Mouse (Mus musculus) T-helper 2 cell (primary cell): ENCODE data around the gene Cybc1.

Source experiments
- in situ Hi-C: fragments of 300-600 bp; cut with MboI, MseI; formaldehyde crosslinking; loops from one replicate; pipeline ENCODE4 v1.15.1; 2025; ENCODE audit warnings: high pct_unique_total_duplicates

Cybc1 gene

DNA sequence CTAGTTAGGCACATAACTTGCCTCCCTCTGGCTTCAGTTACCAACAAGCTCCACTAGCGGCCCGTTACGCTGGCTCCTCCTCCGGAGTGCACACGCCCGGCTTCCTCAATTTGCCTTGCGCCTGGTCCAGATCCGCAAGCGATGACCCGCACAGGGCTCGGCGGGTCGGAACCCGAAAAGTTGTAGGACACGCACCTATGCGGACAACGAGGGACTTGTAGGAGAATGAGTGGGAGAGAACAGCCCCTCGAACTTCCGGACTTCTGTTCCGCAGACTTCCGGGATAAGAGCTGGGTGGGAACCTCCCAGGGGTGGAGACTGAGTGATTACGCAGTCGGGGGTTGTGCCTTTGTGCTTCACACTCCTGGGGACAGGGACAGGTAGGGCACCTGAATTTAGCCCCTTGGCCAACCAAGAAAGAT is at the start of gene Cybc1:
Gene Cybc1 (minus strand): TSS at position 305 of the 422 bp plus-strand sequence.
- in situ Hi-C loops = no loop called here

DNA sequence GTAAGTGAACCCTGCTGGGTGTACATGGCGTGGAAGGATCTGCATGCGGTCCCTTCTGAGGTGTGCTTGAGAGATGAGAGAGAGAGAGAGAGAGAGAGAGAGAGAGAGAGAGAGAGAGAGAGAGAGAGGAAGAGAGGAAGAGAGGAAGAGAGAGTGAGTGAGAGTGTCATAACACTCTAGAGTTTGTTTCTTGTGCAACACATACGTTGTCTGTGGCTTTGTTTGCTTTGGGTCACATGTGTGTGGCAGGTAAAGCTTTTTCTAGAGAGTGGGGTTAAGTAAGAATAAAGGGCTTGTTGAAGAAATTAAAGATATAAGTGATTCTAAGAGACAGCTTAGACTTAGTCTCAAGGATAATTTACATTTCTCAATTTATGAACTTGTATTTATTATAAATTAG is 48.9 kb upstream of the Cybc1 start:
- in situ Hi-C loops = no loop called here

DNA sequence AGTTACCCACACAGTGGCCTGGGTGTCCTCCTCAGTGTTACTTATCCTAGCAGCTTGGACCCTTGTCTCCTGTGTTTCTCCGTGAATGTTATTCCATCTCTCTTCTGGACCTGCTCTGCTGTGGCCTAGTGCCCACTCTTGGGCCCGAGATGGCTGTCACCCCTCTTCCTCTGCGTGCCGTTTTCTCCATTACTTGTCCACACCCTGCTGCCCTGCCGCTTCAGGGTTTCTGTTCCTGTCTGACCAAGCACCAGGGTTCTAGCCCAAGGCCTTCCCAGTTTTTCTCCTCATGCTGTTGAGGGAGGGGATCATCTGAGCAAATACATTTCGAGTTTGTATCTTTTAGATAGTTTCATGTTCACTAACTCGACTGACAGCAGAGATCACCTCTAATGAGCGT is 48.4 kb upstream of the Cybc1 start:
- in situ Hi-C loops = no loop called here

DNA sequence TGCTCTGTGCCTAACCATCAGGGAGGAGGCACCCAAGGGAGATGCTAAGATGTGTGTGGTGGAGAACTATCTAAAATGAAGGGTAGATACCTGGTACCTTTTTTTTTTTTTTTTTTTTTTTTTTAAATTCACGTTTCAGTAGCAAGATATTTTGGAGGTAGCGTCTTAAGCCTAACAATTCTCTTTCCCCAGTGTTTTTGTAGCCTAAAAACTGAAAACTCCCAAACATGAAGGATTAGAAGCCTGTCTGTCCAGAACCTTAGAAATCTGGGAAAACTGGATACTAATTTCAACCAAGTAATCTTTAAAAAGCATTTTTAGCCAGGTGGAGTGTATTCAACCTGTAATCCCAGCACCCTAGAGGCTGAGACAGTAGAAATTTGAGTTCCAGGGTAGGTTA is 32.0 kb upstream of the Cybc1 start:
- in situ Hi-C loops = no loop called here

DNA sequence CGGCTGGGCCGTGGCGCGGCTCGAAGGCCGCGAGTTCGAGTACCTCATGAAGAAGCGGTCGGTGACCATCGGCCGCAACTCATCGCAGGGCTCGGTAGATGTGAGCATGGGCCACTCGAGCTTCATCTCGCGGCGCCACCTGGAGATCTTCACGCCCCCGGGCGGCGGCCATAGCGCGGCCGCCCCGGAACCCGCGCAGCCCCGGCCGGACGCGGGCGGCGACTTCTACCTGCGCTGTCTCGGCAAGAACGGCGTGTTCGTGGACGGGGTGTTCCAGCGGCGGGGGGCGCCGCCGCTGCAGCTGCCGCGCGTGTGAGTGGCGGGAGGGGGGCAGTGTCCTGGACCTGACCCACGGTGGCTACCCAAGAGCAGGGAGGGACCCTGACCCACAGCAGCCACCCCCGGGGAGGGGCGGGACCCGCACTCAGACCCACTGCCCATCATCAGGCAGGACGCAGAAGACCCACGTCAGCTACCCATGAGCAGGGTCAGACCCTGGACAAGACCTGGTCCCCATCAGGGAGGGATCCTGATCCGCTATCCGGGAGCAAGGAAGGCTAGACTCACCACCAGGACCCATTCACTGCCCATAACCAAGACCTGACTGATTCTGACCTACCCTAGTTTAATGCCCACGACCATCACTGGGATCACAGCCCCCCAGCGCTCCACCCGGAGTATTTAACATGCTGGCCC is 31.2 kb upstream of the Cybc1 start:
- in situ Hi-C loops = no loop called here

DNA sequence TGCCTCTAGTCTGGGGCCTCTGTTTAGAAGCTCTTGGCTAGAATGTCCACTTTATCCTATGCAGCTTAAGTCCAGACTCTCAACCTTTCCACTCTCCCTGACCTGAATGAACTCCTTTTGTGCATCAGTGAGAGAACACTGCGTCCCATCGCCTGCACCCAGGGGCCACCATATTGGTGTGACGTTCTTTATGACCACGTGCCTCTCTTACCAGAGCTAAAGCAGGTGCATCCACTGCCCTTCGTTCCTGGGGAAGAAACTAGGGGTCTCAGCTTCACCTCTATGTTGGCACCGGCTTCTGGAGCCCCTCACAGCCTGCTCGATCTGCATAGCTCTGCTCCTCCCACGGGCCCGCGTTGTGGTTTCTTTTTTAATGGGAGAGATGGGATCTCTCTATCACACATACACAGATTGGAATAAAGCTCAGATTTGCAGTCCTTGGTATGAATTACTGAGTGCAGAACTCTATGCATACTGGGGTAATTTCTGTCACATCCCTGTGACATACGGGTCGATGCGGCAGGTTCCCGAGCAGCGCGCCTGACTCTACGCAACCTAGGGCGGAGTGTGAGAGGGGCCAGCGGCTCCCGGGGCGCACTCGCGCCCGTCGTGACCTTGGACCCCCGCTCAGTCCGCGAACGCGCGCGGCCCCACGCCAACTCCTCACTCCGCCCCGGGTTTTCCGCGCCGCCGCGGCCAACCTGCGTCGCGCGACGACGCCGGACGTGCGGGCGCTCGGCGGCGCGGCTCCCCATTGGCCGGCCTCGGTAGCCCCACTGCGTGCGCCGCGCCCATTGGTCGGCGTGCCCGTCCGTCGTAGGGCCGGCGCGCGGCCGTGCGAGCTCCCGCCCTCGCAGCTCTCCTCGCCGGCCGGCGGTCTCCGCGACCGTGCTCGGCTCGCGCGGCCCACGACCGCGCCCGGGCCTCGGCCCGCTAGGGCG is 30.3 kb upstream of the Cybc1 start, which contains the start of gene Foxk2:
Gene Foxk2 (plus strand): TSS at position 831 of the 941 bp plus-strand sequence.
- in situ Hi-C loops = no loop called here

DNA sequence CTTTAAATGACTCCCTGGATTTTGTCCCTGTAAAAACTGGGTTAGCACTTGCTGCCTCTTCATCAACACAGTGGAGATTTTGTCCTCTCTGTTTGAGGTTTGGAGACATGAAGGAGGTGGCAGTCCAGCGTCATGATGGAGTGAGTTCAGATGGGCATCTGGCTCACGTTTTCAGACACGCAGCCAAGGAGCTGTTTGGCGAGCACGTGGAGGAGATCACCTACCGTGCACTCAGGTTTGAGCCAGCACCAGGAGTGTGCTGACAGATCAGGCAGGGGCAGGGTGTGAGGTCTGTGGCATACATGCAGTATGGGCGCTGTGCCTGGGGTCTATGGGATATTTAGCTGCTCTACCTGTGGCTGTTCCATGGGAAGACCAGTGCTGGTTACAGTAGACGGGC is 21.1 kb upstream of the Cybc1 start:
- in situ Hi-C loops = no loop called here

DNA sequence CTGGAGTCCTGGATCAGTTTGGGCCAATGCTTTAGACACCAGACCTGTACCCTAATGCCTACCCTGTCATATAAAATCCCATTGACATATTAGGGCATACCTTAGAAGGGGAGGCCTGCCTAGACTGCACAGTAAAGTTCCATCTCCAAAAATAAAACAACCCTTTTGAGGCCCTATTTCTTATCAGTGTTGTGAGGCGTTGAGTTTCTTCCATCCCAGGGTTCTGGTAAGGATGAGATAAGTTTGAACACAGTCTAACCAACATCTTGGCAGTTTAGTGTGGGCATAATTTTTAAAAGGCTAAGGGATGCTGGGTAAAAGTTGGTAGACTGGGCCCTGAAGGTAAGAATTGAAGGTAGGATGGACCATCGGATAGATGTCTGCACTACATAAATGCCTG is 10.5 kb upstream of the Cybc1 start:
- in situ Hi-C loops = loop anchor here (5.0 kb wide), 1 partner anchor 113 kb away; the partner anchor contains the start of gene Wdr45b

DNA sequence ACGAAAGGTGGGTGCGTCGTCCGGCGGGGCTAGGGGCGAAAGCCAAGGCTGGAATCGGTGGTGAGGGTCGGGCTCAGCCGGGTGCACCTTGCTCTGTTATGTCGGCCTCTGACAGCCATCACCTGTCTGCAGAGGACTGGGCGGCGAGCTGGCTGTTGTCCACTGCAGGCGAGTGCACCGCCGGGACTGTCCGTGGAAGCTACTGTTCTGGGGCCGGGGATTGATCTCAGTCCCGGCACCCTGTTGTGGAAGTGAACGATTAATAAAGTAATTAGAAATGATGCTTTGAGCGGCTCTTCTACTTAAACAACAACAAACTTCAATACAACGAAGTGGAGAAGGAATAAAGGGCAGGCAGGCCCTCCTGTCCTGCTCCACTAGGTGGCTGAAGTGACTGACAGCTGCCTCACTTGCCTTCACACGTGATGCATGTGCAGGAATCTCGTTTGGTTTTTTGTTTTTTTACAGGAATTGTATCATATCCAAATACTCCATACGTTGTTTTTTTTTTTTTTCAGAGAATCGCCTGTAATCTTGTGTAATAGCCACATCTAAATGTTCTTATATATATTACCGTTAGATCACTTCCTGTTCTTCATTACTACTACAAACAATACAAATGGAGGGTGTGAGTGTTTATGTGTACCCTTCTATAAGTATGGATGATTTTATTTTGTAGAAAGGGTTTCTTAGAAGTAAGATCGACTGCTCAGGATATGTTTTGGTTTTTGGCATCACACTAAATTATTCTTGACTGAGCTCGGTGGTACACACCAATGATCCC is 8.4 kb upstream of the Cybc1 start:
- in situ Hi-C loops = loop anchor here (5.0 kb wide), 1 partner anchor 115 kb away; the partner anchor contains the start of gene Wdr45b

DNA sequence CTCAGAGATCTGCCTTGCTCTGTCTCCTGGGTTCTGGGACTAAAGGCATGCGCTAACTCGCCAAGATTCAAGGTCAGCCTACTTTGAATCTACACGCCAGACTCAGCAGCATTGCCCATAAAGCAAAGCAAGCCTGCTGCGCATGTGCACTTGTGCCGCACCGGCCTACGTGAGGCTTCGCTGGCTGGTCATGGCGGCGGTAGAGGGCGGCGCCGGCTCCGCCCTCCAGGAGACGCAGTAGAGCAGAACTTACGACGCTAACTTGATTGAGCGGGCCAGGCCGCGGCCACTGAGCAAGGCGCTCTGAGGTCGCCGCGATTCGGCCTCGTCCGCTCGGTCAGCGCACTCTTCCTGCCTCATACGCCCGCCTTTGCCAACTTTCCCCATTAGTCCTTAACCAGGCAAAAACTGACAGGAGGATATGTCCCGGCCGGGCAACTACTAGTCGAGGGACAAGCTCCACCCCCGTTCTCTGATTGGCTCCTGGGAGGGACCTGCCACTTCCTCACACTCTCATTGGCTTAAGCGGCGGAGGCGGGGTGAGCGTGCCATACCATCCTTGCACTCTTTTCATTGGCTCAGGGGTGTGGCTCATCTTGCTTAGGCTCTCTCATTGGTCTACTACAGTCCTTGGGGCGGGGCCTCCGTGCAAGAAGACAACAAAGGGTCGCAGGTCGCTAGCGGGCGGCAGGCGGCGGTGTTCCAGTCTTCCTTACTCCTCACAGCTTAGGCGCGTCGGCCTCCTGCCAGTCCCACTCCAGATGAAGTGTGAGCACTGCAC is 7.6 kb upstream of the Cybc1 start, which contains the start of gene Narf:
Gene Narf (plus strand): TSS at position 690 of the 781 bp plus-strand sequence.
- in situ Hi-C loops = loop anchor here (5.0 kb wide), 1 partner anchor 116 kb away; the partner anchor contains the start of gene Wdr45b

DNA sequence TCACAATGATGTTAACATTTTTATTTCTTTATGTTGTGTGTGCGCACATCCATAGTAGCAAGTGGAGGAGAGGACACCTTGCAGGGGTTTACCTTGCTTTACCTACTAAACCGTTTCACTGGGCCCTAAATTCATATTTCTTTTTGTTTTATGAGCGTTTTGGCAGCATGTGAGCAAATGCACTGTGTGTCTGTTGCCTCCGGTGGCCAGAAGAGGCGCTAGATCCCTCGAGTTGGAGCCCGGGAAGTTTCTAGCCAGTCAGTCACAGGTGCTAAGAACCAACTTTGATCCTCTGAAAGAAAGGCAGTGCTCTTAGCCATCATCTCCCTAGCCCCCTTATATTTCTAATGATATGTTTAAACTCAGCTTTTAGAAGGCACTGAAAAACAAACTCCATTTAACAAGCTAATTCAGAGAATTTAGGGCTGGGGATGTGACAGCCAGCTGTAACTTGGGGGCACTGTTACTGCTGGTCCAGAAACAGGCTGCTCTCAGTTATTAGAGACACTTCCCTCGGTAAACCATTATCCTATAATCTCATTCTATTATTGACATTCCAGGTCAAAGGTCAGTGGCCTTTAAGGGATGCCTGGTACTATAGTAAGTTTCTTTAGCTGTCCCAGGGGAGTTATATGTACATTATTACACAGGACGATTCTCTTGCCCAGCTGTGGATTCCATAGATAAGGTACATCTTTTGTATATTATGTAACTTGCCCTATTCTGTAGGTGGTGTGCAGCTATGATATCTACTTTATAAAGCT is 6.5 kb upstream of the Cybc1 start:
- in situ Hi-C loops = loop anchor here (5.0 kb wide), 1 partner anchor 117 kb away; the partner anchor contains the start of gene Wdr45b

DNA sequence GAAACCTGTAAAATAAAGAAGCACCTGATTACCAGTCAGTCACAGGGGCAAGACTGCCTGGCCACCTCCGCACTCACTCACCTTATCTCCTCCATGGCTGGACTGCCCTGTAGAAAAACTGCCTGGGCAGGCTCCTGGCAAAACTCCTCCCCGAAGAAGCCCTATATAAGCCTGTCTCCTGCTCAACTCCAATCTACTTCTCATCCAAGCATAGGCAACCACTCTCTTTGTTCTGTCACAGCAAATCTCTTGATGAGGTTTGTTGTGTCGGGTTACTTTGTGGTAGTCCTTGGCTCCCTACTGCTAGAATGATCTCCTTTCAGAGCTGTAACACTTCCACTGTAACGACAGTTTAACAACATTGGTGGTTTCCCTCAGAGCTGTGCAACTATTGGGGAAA is 3.6 kb upstream of the Cybc1 start:
- in situ Hi-C loops = no loop called here

DNA sequence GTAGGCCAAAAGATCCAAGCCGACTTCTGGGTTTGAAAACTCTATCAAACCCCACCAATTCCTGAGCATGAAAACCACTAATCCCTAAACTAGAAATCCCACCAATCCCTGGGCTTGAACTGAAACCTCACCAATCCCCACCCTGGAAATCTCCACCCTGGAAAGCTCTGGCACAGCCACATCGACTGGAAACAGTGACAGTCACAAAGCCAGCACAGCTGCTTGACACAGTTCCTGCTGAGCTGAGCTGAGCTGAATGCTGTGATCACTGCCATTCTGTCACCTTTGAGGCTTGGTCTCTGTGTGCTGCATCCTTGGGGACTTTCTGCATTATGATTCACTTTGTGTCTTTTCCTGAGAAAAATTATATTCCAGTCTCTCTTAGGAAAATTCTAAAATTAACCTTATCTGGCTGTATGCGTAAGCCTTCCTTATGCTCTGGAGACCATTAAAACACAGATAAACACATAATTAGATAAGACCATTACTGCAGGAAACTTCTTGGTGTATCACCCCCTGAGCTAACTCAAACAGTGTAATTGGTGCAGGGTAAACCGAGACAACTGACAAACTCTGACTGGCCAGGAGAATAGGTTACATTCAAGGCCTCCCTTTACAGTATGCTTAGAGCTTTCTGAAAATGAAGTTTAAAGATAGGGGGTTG is 2.6 kb upstream of the Cybc1 start:
- in situ Hi-C loops = no loop called here

DNA sequence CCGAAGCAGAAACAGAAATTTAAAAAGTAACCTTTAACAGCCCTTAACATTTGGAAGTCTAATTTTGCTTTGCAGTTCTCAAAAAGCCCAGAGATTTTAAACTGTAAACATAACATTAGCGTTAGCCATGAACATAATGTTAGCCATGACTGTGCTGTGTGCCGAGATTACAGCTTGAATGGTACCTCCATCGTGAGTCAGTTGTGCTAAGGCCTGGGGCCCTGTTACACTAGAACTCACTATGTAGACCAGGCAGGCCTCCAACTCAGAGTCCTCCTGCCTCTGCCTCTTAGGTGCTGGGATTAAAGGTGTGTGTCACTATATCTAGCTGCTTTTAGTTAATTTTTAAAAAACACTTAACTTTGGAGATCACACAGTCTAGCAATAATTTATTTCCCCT is 2.1 kb upstream of the Cybc1 start:
- in situ Hi-C loops = no loop called here

DNA sequence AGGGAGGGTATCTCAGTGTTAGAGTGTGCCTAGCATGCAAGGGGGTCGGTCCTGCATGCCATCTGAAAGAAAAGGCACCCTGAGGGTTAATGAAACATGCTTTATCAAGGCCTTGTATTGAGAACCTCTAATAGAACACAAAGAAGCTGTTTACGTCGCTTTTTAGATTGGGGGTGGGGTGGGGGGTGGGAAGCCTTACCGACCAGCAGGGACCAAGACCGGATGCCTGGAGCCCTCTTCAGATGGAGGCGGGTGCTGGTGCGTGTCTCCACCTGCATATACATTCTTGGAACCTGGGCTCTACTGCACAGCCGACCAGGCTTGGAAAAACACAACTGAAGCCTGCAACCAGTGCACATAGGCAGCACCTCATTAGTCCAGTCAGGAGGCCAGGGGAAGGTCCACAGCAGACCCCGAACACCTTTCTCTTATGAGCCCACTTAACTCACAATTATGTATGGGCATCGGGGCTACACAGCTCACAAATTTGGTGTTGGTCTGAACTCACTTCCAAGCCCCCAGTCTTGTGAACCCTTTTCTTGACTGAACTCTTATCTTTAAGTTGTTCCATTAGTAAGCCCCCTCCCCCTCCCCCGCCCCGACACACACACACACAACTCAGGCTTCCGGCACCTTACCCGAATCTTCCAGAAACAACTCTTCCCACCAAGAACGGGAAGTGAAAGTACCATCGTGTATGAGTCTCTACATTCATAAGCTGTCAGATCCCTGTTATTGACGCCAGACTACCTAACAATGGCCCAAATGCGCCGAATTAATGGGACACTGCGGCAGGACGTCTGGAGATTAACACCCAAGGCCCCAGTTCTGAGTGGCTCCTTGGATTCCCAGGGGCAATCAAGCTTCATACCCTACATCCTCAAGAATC is 749 bp downstream of the Cybc1 start:
- in situ Hi-C loops = no loop called here

DNA sequence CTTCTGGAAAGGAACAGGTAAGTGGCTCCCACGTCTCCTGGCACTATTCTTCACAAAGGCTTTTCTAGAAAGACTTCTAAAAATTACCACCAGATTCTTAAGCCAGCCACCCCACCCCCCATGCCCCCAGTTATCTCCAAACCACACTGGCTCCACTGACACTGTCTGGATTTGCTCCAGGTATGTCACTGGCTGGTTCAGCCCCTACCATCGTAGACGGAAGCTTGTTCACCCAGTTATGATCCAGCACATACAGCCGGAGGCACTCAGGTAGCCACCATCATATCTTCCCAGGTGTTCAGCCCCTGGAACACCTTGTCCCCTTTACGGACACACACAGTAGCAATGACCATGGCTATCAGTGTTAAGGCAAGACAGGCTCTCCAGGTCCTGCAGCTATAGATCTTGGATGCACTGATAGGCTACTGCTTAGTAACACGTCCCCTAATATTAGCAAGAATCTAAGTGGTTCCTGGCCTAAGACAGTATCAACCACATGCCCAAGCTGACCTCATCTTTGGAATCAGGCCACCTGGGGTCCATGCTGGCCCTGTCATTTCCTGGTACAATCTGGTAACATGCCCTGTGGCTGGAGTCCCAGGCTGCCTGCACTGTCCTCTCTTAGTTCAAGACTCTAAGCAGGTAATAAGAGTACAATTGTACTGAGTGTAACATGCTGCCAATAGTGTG is 7.7 kb downstream of the Cybc1 start:
- in situ Hi-C loops = no loop called here

DNA sequence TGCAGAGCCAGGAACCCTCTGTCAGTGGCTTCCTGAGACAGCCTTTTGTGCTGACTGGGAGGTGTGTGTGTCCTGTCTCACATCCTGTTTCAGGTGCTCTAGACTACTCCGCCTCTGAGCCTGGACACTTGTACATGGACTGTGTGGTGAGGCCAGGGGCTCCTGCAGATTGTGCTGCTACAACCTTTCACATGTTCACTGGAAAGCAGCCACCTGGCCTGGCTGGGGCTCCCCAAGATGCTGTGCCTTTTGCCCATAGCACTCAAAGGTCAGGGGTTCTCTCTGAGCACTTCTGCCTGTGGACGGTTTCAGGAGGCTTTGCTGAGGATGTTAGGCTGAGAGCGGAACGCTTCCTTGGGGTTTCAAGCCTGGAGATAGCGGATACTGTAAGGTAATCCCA is 8.4 kb downstream of the Cybc1 start:
- in situ Hi-C loops = no loop called here

DNA sequence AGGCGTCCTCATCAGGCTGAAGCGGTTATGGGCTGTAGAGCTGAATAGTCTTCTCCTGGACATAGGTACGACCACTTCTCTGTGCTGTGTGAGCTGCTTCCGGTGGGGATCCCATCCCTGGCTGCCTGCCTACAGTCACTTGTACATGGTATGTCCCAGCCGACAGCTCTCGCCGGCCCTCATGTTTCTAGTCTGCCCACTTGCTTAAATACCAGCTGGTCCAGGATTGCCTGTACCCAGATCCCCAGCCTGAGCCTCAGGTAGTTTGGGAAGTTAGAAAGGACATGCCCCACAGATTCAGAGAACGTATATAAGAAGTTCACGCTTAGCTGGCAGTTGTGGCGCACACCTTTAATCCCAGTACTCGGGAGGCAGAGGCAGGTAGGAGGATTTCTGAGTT is 9.3 kb downstream of the Cybc1 start:
- in situ Hi-C loops = no loop called here
